Mouse (Mus musculus) embryonic facial prominence, embryonic 13.5 days (tissue): ENCODE measurements around the gene Akap17b. TPM values are rescaled to one million over a fixed set of nuclear protein-coding genes. Genes with fewer than 3 reads are reported as not detected.

ENCODE experiments used
- ATAC-seq: fragments of 200-750 bp; cut with Nextera tagmentation; 2 replicates; pipeline ENCODE4 v1.8.0; 2017; ENCODE audit warnings: low read depth; ENCODE audit not compliant: insufficient number of reproducible peaks, insufficient read depth, low FRiP score, low TSS enrichment
- H3K27ac ChIP-seq: fragments of 300-500 bp; sonication (generic); 2 replicates; pipeline ENCODE4 v1.5.1; 2015; ENCODE audit warnings: moderate library complexity, mild to moderate bottlenecking, inconsistent platforms
- H3K27me3 ChIP-seq: fragments of 300-500 bp; sonication (generic); 2 replicates; pipeline ENCODE4 v1.6.1; 2015; ENCODE audit warnings: mild to moderate bottlenecking, inconsistent platforms
- H3K36me3 ChIP-seq: fragments of 300-500 bp; sonication (generic); 2 replicates; pipeline ENCODE4 v1.6.1; 2015; ENCODE audit warnings: mild to moderate bottlenecking, inconsistent platforms
- H3K4me1 ChIP-seq: fragments of 300-500 bp; sonication (generic); 2 replicates; pipeline ENCODE4 v1.6.1; 2015; ENCODE audit warnings: inconsistent platforms
- H3K4me2 ChIP-seq: fragments of 300-500 bp; sonication (generic); 2 replicates; pipeline ENCODE4 v1.6.1; 2015; ENCODE audit warnings: moderate library complexity, mild to moderate bottlenecking, inconsistent platforms
- H3K4me3 ChIP-seq: fragments of 300-500 bp; sonication (generic); 2 replicates; pipeline ENCODE4 v1.5.1; 2015; ENCODE audit warnings: mild to moderate bottlenecking, inconsistent platforms
- H3K9ac ChIP-seq: fragments of 300-500 bp; sonication (generic); 2 replicates; pipeline ENCODE4 v1.6.1; 2015; ENCODE audit warnings: mild to moderate bottlenecking, inconsistent platforms
- H3K9me3 ChIP-seq: fragments of 300-500 bp; sonication (generic); 2 replicates; pipeline ENCODE4 v1.6.1; 2016; ENCODE audit warnings: inconsistent platforms
- WGBS: fragments of 180-500 bp; shearing (Covaris S2); methylation state at CpG from one replicate; pipeline ENCODE4 v1.1.7; 2015; ENCODE audit warnings: mixed read lengths; 5-methylcytosine and 5-hydroxymethylcytosine counted together
- polyA plus RNA-seq: library from polyadenylated mRNA; unstranded; fragments of >200 nt; fragmentation: Nextera tagmentation; extraction: Ambion mirVana; gene quantifications from 2 replicates; pipeline ENCODE4 v1.2.1, GENCODE M21; 2015

Gene Akap17b
- 2.9 and 3.5 TPM in 2 replicates for polyA plus RNA-seq

- ATAC-seq = peak; percentile 85
- Histone ChIP-seq H3K4me1 (no peaks in the 10 kb centered on the region), H3K9me3 (no peaks in the 10 kb centered on the region), H3K36me3 (no peaks in the 10 kb centered on the region), H3K9ac (peak within 1 kb of the TSS; percentile 73), H3K4me2 (peak within 1 kb of the TSS; percentile 53), H3K27ac (peak within 1 kb of the TSS; percentile 62; the same call in 1 of the 2 replicates), H3K4me3 (peak within 1 kb of the TSS; percentile 60), H3K27me3 (no peaks in the 10 kb centered on the region)
- WGBS = 17% methylated on average over 54 of the region's 60 CpGs
These were observed at the start of gene Akap17b for GRCm38 (mm10) chrX:36644657-36645551. Akap17b (minus strand) TSS chrX:36645395.

GRCm38 (mm10) chrX:36691365-36691764 lies 46.2 kb upstream of the Akap17b start:
- H3K4me1 ChIP-seq = no peaks in the 10 kb centered on the region
- 84% methylated on average over 5 of the region's 5 CpGs for WGBS
- H3K9ac ChIP-seq = no peak overlapping the region
- no peak overlapping the region for H3K4me2 ChIP-seq
- ATAC-seq = no peak
- H3K4me3 ChIP-seq = no peak overlapping the region
- no peaks in the 10 kb centered on the region for H3K9me3 ChIP-seq
- no peaks in the 10 kb centered on the region for H3K27me3 ChIP-seq
- no peaks in the 10 kb centered on the region for H3K36me3 ChIP-seq
- no peak overlapping the region for H3K27ac ChIP-seq

GRCm38 (mm10) chrX:36689655-36690054 lies 44.5 kb upstream of the Akap17b start:
- Histone ChIP-seq H3K9ac (no peak overlapping the region), H3K4me1 (no peaks in the 10 kb centered on the region), H3K36me3 (no peaks in the 10 kb centered on the region), H3K4me2 (no peak overlapping the region), H3K27ac (no peak overlapping the region), H3K9me3 (no peaks in the 10 kb centered on the region), H3K4me3 (no peak overlapping the region), H3K27me3 (no peaks in the 10 kb centered on the region)
- no peak for ATAC-seq

- no peak for ATAC-seq
- H3K9ac ChIP-seq = no peak overlapping the region
- no peaks in the 10 kb centered on the region for H3K9me3 ChIP-seq
- no peak overlapping the region for H3K27ac ChIP-seq
- H3K27me3 ChIP-seq = no peaks in the 10 kb centered on the region
- H3K4me3 ChIP-seq = no peak overlapping the region
- H3K4me1 ChIP-seq = no peaks in the 10 kb centered on the region
- WGBS = 71% methylated on average over 1 of the region's 1 CpGs
- H3K4me2 ChIP-seq = no peak overlapping the region
- no peaks in the 10 kb centered on the region for H3K36me3 ChIP-seq
These were observed 31.6 kb upstream of the Akap17b start for GRCm38 (mm10) chrX:36676836-36677235.

- no peak overlapping the region for H3K4me2 ChIP-seq
- no peak for ATAC-seq
- H3K27ac ChIP-seq = no peak overlapping the region
- 74% methylated on average over 2 of the region's 2 CpGs for WGBS
- H3K36me3 ChIP-seq = no peaks in the 10 kb centered on the region
- no peaks in the 10 kb centered on the region for H3K9me3 ChIP-seq
- H3K4me1 ChIP-seq = no peaks in the 10 kb centered on the region
- no peak overlapping the region for H3K9ac ChIP-seq
- no peak overlapping the region for H3K4me3 ChIP-seq
- no peaks in the 10 kb centered on the region for H3K27me3 ChIP-seq
These were observed 27.5 kb upstream of the Akap17b start for GRCm38 (mm10) chrX:36672708-36673107.

- H3K4me2 ChIP-seq = no peak overlapping the region
- H3K9me3 ChIP-seq = no peaks in the 10 kb centered on the region
- H3K27ac ChIP-seq = no peak overlapping the region
- WGBS = 81% methylated on average over 6 of the region's 6 CpGs
- H3K9ac ChIP-seq = no peak overlapping the region
- no peaks in the 10 kb centered on the region for H3K36me3 ChIP-seq
- no peak overlapping the region for H3K4me3 ChIP-seq
- ATAC-seq = no peak
- no peaks in the 10 kb centered on the region for H3K4me1 ChIP-seq
- no peaks in the 10 kb centered on the region for H3K27me3 ChIP-seq
These were observed 5.1 kb downstream of the Akap17b start for GRCm38 (mm10) chrX:36640046-36640445.

GRCm38 (mm10) chrX:36630771-36631170 lies 14.4 kb downstream of the Akap17b start:
- no peaks in the 10 kb centered on the region for H3K27me3 ChIP-seq
- no peak overlapping the region for H3K9ac ChIP-seq
- H3K4me2 ChIP-seq = no peak overlapping the region
- WGBS = 5% methylated on average over 1 of the region's 1 CpGs
- H3K27ac ChIP-seq = no peak overlapping the region
- ATAC-seq = no peak
- H3K4me3 ChIP-seq = no peak overlapping the region
- H3K36me3 ChIP-seq = no peaks in the 10 kb centered on the region
- no peaks in the 10 kb centered on the region for H3K4me1 ChIP-seq
- no peaks in the 10 kb centered on the region for H3K9me3 ChIP-seq

GRCm38 (mm10) chrX:36628102-36628501 lies 17.1 kb downstream of the Akap17b start:
- ATAC-seq = no peak
- H3K4me2 ChIP-seq = no peak overlapping the region

GRCm38 (mm10) chrX:36609117-36609516 lies 36.1 kb downstream of the Akap17b start:
- peaks cover 10% of the 10 kb centered on the region for H3K36me3 ChIP-seq
- no peaks in the 10 kb centered on the region for H3K9me3 ChIP-seq
- no peak overlapping the region for H3K27ac ChIP-seq
- ATAC-seq = no peak
- H3K4me3 ChIP-seq = no peak overlapping the region
- 79% methylated on average over 2 of the region's 2 CpGs for WGBS
- H3K9ac ChIP-seq = no peak overlapping the region
- no peaks in the 10 kb centered on the region for H3K27me3 ChIP-seq
- H3K4me1 ChIP-seq = no peaks in the 10 kb centered on the region
- H3K4me2 ChIP-seq = no peak overlapping the region

More at GRCm38 (mm10) chrX:36628102-36628501, 17.1 kb downstream of the Akap17b start:
- H3K9me3 ChIP-seq = no peaks in the 10 kb centered on the region
- WGBS = 69% methylated on average over 3 of the region's 3 CpGs
- H3K27ac ChIP-seq = no peak overlapping the region
- H3K9ac ChIP-seq = no peak overlapping the region
- no peaks in the 10 kb centered on the region for H3K36me3 ChIP-seq
- H3K4me1 ChIP-seq = no peaks in the 10 kb centered on the region
- H3K4me3 ChIP-seq = no peak overlapping the region
- H3K27me3 ChIP-seq = no peaks in the 10 kb centered on the region

- Histone ChIP-seq H3K27ac (no peak overlapping the region), H3K9me3 (no peaks in the 10 kb centered on the region), H3K4me1 (peaks cover 10% of the 10 kb centered on the region), H3K4me2 (no peak overlapping the region), H3K36me3 (peaks cover 10% of the 10 kb centered on the region), H3K9ac (no peak overlapping the region), H3K27me3 (no peaks in the 10 kb centered on the region), H3K4me3 (no peak overlapping the region)
- no peak for ATAC-seq
- 86% methylated on average over 4 of the region's 4 CpGs for WGBS
These were observed 41.2 kb downstream of the Akap17b start for GRCm38 (mm10) chrX:36604040-36604439.

- no peak overlapping the region for H3K27ac ChIP-seq
- H3K27me3 ChIP-seq = no peaks in the 10 kb centered on the region
- WGBS = 75% methylated on average over 2 of the region's 2 CpGs
- H3K4me1 ChIP-seq = peaks cover 10% of the 10 kb centered on the region
- no peak overlapping the region for H3K4me3 ChIP-seq
- peaks cover 10% of the 10 kb centered on the region for H3K36me3 ChIP-seq
- ATAC-seq = no peak
- H3K9me3 ChIP-seq = no peaks in the 10 kb centered on the region
- no peak overlapping the region for H3K4me2 ChIP-seq
- H3K9ac ChIP-seq = no peak overlapping the region
These were observed 42.3 kb downstream of the Akap17b start for GRCm38 (mm10) chrX:36602926-36603325.

- no peaks in the 10 kb centered on the region for H3K9me3 ChIP-seq
- H3K27me3 ChIP-seq = no peaks in the 10 kb centered on the region
- no peak for ATAC-seq
- no peak overlapping the region for H3K27ac ChIP-seq
- H3K4me1 ChIP-seq = peaks cover 10% of the 10 kb centered on the region
- peaks cover 2% of the 10 kb centered on the region for H3K36me3 ChIP-seq
- no peak overlapping the region for H3K9ac ChIP-seq
- peak overlapping the region; percentile 58 for H3K4me2 ChIP-seq
- peak overlapping the region; percentile 65 for H3K4me3 ChIP-seq
- WGBS = 53% methylated on average over 8 of the region's 8 CpGs
These were observed 45.1 kb downstream of the Akap17b start for GRCm38 (mm10) chrX:36600066-36600465.
